Mouse (Mus musculus) E14TG2a.4 (cell line): ENCODE measurements around the gene Spink2.

ENCODE experiments used
- CTCF ChIP-seq: conservative IDR thresholded peaks from 2 replicates; pipeline ENCODE4 v1.5.1; 2014; ENCODE audit warnings: low read length
- NANOG ChIP-seq: IDR thresholded peaks from 2 replicates; pipeline ENCODE4 v1.6.1; 2014; ENCODE audit warnings: borderline replicate concordance, low read length, mixed read lengths

GRCm38 (mm10) chr5:77252115-77252827, 41.0 kb upstream of the Spink2 start:
- TF ChIP-seq CTCF (no peak; the same call in 1 of the 2 replicates), NANOG (no peak)
